ENCODE assay signal across 29 mouse cellular contexts in the genomic region with DNA sequence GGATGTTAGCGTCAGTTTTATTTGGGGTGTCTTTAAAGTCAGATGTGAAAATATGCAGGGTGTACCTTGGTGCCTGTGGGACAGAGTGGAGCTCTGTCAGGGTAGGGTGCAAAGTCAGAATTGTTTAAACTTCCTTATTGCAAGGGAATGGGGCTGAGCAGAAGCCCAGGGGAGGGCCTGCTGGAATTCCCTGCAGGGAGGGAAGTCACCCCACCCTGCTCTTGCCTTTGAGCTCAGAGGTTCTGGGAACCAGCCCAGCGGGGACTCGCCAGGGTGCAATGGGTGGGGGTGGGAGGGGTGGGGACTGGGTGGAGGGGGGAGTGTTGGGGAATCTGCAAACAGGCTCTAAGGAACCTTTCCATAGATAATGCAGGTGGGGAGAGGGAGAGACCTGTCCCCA.
A peak's percentile ranks its signal among the peaks of the same experiment; 100 is the strongest.
DNase-seq lines count a peak whose midpoint lies in the region; ATAC-seq and TF ChIP-seq lines count a peak whose summit lies in the region.
"Had no signal": no experiment of that assay in that cellular context is flagged by ENCODE, and none has a peak within 500 bp of the region (broad histone marks: within the 10 kb centered on the region; RNA-seq: fewer than 3 reads in every experiment).

No protein-coding gene starts in this region.

- peak; percentile 42; the same call in 1 of the 2 replicates for ATAC-seq in lung, embryonic 14.5 days (ENCODE audit: insufficient read depth)
- no peak for ATAC-seq in erythroblast, adult 5-6 weeks (replicated peaks; ENCODE audit: low FRiP score, poor library complexity, severe bottlenecking)
- ATAC-seq: forebrain, embryonic 15.5 days; midbrain, embryonic 16.5 days had no signal

- H3K36me3 ChIP-seq in lung, embryonic 14.5 days (ENCODE audit: insufficient read depth): no peaks in the 10 kb centered on the region
- H3K36me3 ChIP-seq: forebrain, embryonic 10.5 days; forebrain, embryonic 15.5 days; heart, embryonic 13.5 days; limb, embryonic 13.5 days; neural tube, embryonic 12.5 days had no signal

- no peak overlapping the region for H3K9ac ChIP-seq in lung, embryonic 14.5 days
- H3K9ac ChIP-seq: forebrain, embryonic 15.5 days; heart, embryonic 13.5 days; hindbrain, embryonic 14.5 days; limb, embryonic 13.5 days; neural tube, embryonic 12.5 days had no signal

- no peak overlapping the region for H3K4me3 ChIP-seq in lung, embryonic 14.5 days (ENCODE audit: low read depth, low read length)
- H3K4me3 ChIP-seq: forebrain, embryonic 10.5 days; forebrain, embryonic 15.5 days; gastrocnemius, adult 2 months; heart, embryonic 13.5 days; layer of hippocampus, adult 2 months; left cerebral cortex, adult 2 months; limb, embryonic 13.5 days; myocyte; neural tube, embryonic 12.5 days had no signal

- 41% methylated on average over 3 of the region's 3 CpGs for WGBS in lung, embryonic 14.5 days
- WGBS in large intestine, adult 2 months: 24% methylated on average over 3 of the region's 3 CpGs

- H3K9me3 ChIP-seq in lung, embryonic 14.5 days (ENCODE audit: low read depth, low read length): no peaks in the 10 kb centered on the region
- H3K9me3 ChIP-seq: forebrain, embryonic 15.5 days; heart, embryonic 13.5 days; limb, embryonic 13.5 days; neural tube, embryonic 12.5 days had no signal

- no peak for DNase-seq in lung, embryonic 14.5 days
- no peak for DNase-seq in lung, postnatal 36 days
- DNase-seq in ZHBTc4 (ENCODE audit: low read depth, low spot score): peak; percentile 89
- DNase-seq in large intestine, adult 2 months (ENCODE audit: low read depth, low spot score): peak; percentile 68
- DNase-seq in heart, adult 11 months: no peak
- DNase-seq in left cerebral cortex, adult 8-10 months (ENCODE audit: low spot score in 2 of 2): no peak
- DNase-seq: adrenal gland, adult 8-10 months; cerebellum, adult 8-10 months; cerebellum, postnatal 36 days; gastrocnemius, adult 2 months; heart, postnatal 10 days; kidney, postnatal 25 days; lung, postnatal 14 days; right cerebral cortex, adult 18-20 months; thymus, adult 18-20 months; thymus, postnatal 25 days had no signal

- no peak for TF ChIP-seq CTCF in lung, embryonic 14.5 days (IDR thresholded peaks at IDR 0.05; ENCODE audit: low read depth)

- no peak overlapping the region for H3K27ac ChIP-seq in lung, embryonic 14.5 days (ENCODE audit: low read depth)
- H3K27ac ChIP-seq: forebrain, embryonic 10.5 days; forebrain, embryonic 15.5 days; gastrocnemius, adult 2 months; heart, embryonic 13.5 days; hindbrain, embryonic 14.5 days; layer of hippocampus, adult 2 months; left cerebral cortex, adult 2 months; limb, embryonic 13.5 days; neural tube, embryonic 12.5 days had no signal

- no peaks in the 10 kb centered on the region for H3K4me1 ChIP-seq in lung, embryonic 14.5 days (ENCODE audit: insufficient read depth)
- H3K4me1 ChIP-seq: forebrain, embryonic 10.5 days; forebrain, embryonic 15.5 days; limb, embryonic 13.5 days; neural tube, embryonic 12.5 days had no signal

- no peak overlapping the region for H3K4me2 ChIP-seq in lung, embryonic 14.5 days
- H3K4me2 ChIP-seq: forebrain, embryonic 15.5 days; heart, embryonic 13.5 days; hindbrain, embryonic 14.5 days; limb, embryonic 13.5 days; liver, embryonic 11.5 days; midbrain, embryonic 11.5 days; neural tube, embryonic 12.5 days had no signal

- H3K27me3 ChIP-seq in lung, embryonic 14.5 days (ENCODE audit: insufficient read depth, low read length): no peaks in the 10 kb centered on the region
- H3K27me3 ChIP-seq: forebrain, embryonic 15.5 days; heart, embryonic 13.5 days; limb, embryonic 13.5 days; neural tube, embryonic 12.5 days had no signal

Comparison
In these comparisons a context has a peak if more than half of its experiments do, and no peak if none do; other contexts are left out.
1. DNase-seq: peak in ZHBTc4 (single experiment) and large intestine, adult 2 months (single experiment); none in lung, embryonic 14.5 days (single experiment), lung, postnatal 36 days (single experiment), heart, adult 11 months (single experiment) and left cerebral cortex, adult 8-10 months (0 of 2).